Mouse (Mus musculus): ENCODE data around the gene Cbfa2t3. TPM values are rescaled to one million over a fixed set of nuclear protein-coding genes. Genes with fewer than 3 reads are reported as not detected.

The Cbfa2t3 gene
- polyA plus RNA-seq, 1 experiment from 2014 or later: 15.0 TPM

- no peaks in the 10 kb centered on the region for H3K9me3 ChIP-seq (ENCODE audit: low read length)
- peaks cover 8% of the 10 kb centered on the region; the same call in 1 of the 2 replicates for H3K36me3 ChIP-seq (ENCODE audit: insufficient read depth, low read length)
- 66% methylated on average over 15 of the region's 15 CpGs for WGBS
- no peaks in the 10 kb centered on the region for H3K27me3 ChIP-seq (replicated peaks; ENCODE audit: insufficient read depth, low read length)
- H3K9ac ChIP-seq (replicated peaks; ENCODE audit: low read depth): no peak overlapping the region
- no peak for DNase-seq (ENCODE audit: low spot score)
- no peak for ATAC-seq
- H3K27ac ChIP-seq (ENCODE audit: low read length): no peak overlapping the region
- H3K4me2 ChIP-seq (replicated peaks; ENCODE audit: low read depth, low read length): no peak overlapping the region
- TF ChIP-seq CTCF (IDR thresholded peaks at IDR 0.05): peak; percentile 24
- TF ChIP-seq EP300 (IDR thresholded peaks at IDR 0.05): no peak
- H3K4me3 ChIP-seq (ENCODE audit: low read depth, low read length): no peak overlapping the region
- H3K4me1 ChIP-seq (ENCODE audit: insufficient read depth, low read depth, low read length): peaks cover 15% of the 10 kb centered on the region
Observed at GRCm38 (mm10) chr8:122641406-122641805, 57.5 kb downstream of the Cbfa2t3 start.

- peaks cover 15% of the 10 kb centered on the region for H3K4me1 ChIP-seq (ENCODE audit: insufficient read depth, low read depth, low read length)
- no peaks in the 10 kb centered on the region for H3K27me3 ChIP-seq (replicated peaks; ENCODE audit: insufficient read depth, low read length)
- H3K9me3 ChIP-seq (ENCODE audit: low read length): no peaks in the 10 kb centered on the region
- no peak overlapping the region for H3K27ac ChIP-seq (ENCODE audit: low read length)
- DNase-seq (ENCODE audit: low spot score) (no peak), ATAC-seq (no peak)
- H3K9ac ChIP-seq (replicated peaks; ENCODE audit: low read depth): no peak overlapping the region
- H3K36me3 ChIP-seq (ENCODE audit: insufficient read depth, low read length): peaks cover 4% of the 10 kb centered on the region; the same call in 1 of the 2 replicates
- no peak for TF ChIP-seq CTCF (IDR thresholded peaks at IDR 0.05)
- TF ChIP-seq EP300 (IDR thresholded peaks at IDR 0.05): no peak
- H3K4me2 ChIP-seq (replicated peaks; ENCODE audit: low read depth, low read length): no peak overlapping the region
- WGBS: 74% methylated on average over 4 of the region's 4 CpGs
- H3K4me3 ChIP-seq (ENCODE audit: low read depth, low read length): no peak overlapping the region
Observed at GRCm38 (mm10) chr8:122640825-122641224, 58.1 kb downstream of the Cbfa2t3 start.

GRCm38 (mm10) chr8:122639521-122640248, 59.2 kb downstream of the Cbfa2t3 start:
- Histone ChIP-seq H3K27me3 (replicated peaks; ENCODE audit: insufficient read depth, low read length) (no peaks in the 10 kb centered on the region), H3K4me1 (ENCODE audit: insufficient read depth, low read depth, low read length) (peaks cover 15% of the 10 kb centered on the region), H3K27ac (ENCODE audit: low read length) (peak overlapping the region; percentile 54), H3K4me2 (replicated peaks; ENCODE audit: low read depth, low read length) (no peak overlapping the region), H3K36me3 (ENCODE audit: insufficient read depth, low read length) (no peaks in the 10 kb centered on the region), H3K9ac (replicated peaks; ENCODE audit: low read depth) (no peak overlapping the region), H3K4me3 (ENCODE audit: low read depth, low read length) (no peak overlapping the region), H3K9me3 (ENCODE audit: low read length) (no peaks in the 10 kb centered on the region)
- ATAC-seq (peak; percentile 70), DNase-seq (ENCODE audit: low spot score) (peak; percentile 85)
- 25% methylated on average over 16 of the region's 16 CpGs for WGBS
- no peak for TF ChIP-seq CTCF (IDR thresholded peaks at IDR 0.05)
- no peak for TF ChIP-seq EP300 (IDR thresholded peaks at IDR 0.05)

GRCm38 (mm10) chr8:122638601-122639000, 60.3 kb downstream of the Cbfa2t3 start:
- Histone ChIP-seq H3K9ac (replicated peaks; ENCODE audit: low read depth) (no peak overlapping the region), H3K4me3 (ENCODE audit: low read depth, low read length) (no peak overlapping the region), H3K4me1 (ENCODE audit: insufficient read depth, low read depth, low read length) (peaks cover 15% of the 10 kb centered on the region), H3K36me3 (ENCODE audit: insufficient read depth, low read length) (peaks cover 4% of the 10 kb centered on the region; the same call in 1 of the 2 replicates), H3K9me3 (ENCODE audit: low read length) (no peaks in the 10 kb centered on the region), H3K27ac (ENCODE audit: low read length) (0 out of 2 replicates have a peak overlapping the region, but pooled peaks have one; percentile 54), H3K27me3 (replicated peaks; ENCODE audit: insufficient read depth, low read length) (no peaks in the 10 kb centered on the region), H3K4me2 (replicated peaks; ENCODE audit: low read depth, low read length) (no peak overlapping the region)
- WGBS: 67% methylated on average over 16 of the region's 16 CpGs
- ATAC-seq (no peak), DNase-seq (ENCODE audit: low spot score) (no peak)
- TF ChIP-seq CTCF (IDR thresholded peaks at IDR 0.05) (no peak), EP300 (IDR thresholded peaks at IDR 0.05) (no peak)

DNA sequence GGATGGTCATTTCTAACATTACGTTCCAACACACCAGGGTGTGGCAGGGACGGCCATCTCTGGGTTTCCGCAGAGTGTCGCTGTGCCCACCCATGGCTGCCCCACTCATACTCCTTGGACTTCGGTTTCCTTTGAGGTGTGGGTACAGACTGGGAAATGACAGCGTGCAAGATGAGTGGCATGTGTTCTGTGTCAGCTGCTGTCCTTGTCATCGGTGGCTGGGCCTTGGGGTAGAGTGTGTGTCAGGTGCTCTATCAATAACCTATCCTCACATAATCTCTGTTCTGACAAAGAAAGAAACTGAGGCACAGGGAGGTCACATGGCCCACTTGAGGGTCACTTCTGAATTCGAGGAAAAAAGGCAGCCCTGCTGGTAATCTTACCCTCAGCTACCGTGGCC, 61.7 kb downstream of the Cbfa2t3 start:
- Histone ChIP-seq H3K4me3 (ENCODE audit: low read depth, low read length) (no peak overlapping the region), H3K36me3 (ENCODE audit: insufficient read depth, low read length) (peaks cover 12% of the 10 kb centered on the region; the same call in 1 of the 2 replicates), H3K4me2 (replicated peaks; ENCODE audit: low read depth, low read length) (no peak overlapping the region), H3K4me1 (ENCODE audit: insufficient read depth, low read depth, low read length) (peaks cover 13% of the 10 kb centered on the region), H3K27ac (ENCODE audit: low read length) (no peak overlapping the region; the same call in 1 of the 2 replicates), H3K9me3 (ENCODE audit: low read length) (no peaks in the 10 kb centered on the region), H3K9ac (replicated peaks; ENCODE audit: low read depth) (no peak overlapping the region), H3K27me3 (replicated peaks; ENCODE audit: insufficient read depth, low read length) (no peaks in the 10 kb centered on the region)
- 79% methylated on average over 9 of the region's 9 CpGs for WGBS
- no peak for DNase-seq (ENCODE audit: low spot score)
- TF ChIP-seq CTCF (IDR thresholded peaks at IDR 0.05): no peak
- TF ChIP-seq EP300 (IDR thresholded peaks at IDR 0.05): no peak
- ATAC-seq: no peak

DNA sequence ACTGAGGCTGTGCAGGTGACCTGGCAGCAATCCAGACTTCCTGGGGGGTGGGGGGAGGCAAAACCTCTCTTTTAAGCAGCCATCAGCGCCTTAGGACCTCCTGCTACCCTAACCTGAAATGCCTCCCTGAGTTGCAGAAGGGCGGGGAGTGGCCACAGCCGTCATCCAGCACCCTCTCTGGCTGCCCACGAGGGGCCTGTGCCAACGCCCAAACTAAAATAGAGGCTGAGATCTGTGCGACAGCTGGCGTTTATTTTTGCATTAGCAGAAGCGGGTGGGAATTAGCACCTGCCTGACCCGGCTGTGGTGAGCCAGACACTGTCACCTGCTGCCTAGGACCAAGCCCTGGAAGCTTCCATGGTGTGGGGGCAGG, 62.1 kb downstream of the Cbfa2t3 start:
- DNase-seq (ENCODE audit: low spot score): no peak
- no peak overlapping the region for H3K9ac ChIP-seq (replicated peaks; ENCODE audit: low read depth)
- WGBS: 39% methylated on average over 9 of the region's 9 CpGs
- no peaks in the 10 kb centered on the region for H3K27me3 ChIP-seq (replicated peaks; ENCODE audit: insufficient read depth, low read length)
- no peak overlapping the region for H3K4me3 ChIP-seq (ENCODE audit: low read depth, low read length)
- H3K4me1 ChIP-seq (ENCODE audit: insufficient read depth, low read depth, low read length): peaks cover 12% of the 10 kb centered on the region; the same call in 1 of the 2 replicates
- H3K9me3 ChIP-seq (ENCODE audit: low read length): no peaks in the 10 kb centered on the region
- peak; percentile 6; the same call in 1 of the 2 replicates for ATAC-seq
- peaks cover 12% of the 10 kb centered on the region; the same call in 1 of the 2 replicates for H3K36me3 ChIP-seq (ENCODE audit: insufficient read depth, low read length)
- peak overlapping the region; percentile 26; the same call in 1 of the 2 replicates for H3K27ac ChIP-seq (ENCODE audit: low read length)
- TF ChIP-seq EP300 (IDR thresholded peaks at IDR 0.05): no peak
- TF ChIP-seq CTCF (IDR thresholded peaks at IDR 0.05): no peak
- no peak overlapping the region for H3K4me2 ChIP-seq (replicated peaks; ENCODE audit: low read depth, low read length)

Measured in lung, postnatal 0 days (tissue).